Mouse (Mus musculus): ENCODE measurements around the gene Aldh3b2.

DNA sequence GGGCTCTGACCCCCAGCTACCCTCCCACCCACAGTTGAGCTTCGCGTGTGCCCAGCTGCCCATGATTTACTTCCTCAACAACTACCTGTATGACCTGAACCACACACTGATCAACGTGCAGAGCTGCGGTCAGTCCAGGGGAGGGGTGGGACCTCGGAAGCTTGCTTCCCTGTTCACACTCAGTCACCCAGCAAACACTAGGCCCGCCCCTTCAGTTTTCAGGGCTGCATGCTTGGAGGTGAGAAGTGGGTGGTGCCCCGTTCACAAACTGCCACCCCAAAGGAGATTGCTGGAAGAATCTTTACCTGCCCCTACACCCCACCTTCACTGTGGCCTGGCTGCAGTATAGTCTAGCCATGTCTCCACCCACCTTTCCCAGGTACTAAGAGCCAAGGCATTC lies 29.8 kb upstream of the Aldh3b2 start:
- TF ChIP-seq POLR2A (IDR thresholded peaks at IDR 0.05; ENCODE audit: insufficient read depth, low read length) = no peak
- no peak for TF ChIP-seq EP300 (IDR thresholded peaks at IDR 0.05; ENCODE audit: insufficient read depth, low read depth, low read length)
